Mouse (Mus musculus) hindbrain, postnatal 0 days (tissue): ENCODE measurements around the gene Snx32. TPM values are rescaled to one million over a fixed set of nuclear protein-coding genes. Genes with fewer than 3 reads are reported as not detected.

Experiments used
- ATAC-seq: fragments of 200-750 bp; cut with Nextera tagmentation; 2 replicates; pipeline ENCODE4 v1.8.0; 2017; ENCODE audit warnings: mild to moderate bottlenecking, moderate TSS enrichment, moderate library complexity
- DNase-seq: peaks from one replicate; pipeline ENCODE4 v3.0.0-alpha.2; 2015; ENCODE audit warnings: low spot score
- H3K27ac ChIP-seq: fragments of 300-500 bp; sonication (generic); 2 replicates; pipeline ENCODE4 v1.5.1; 2014; ENCODE audit warnings: mild to moderate bottlenecking
- H3K27me3 ChIP-seq: fragments of 300-500 bp; sonication (generic); 2 replicates; pipeline ENCODE4 v1.6.1; 2014; ENCODE audit warnings: low read length, mixed read lengths; ENCODE audit not compliant: insufficient read depth
- H3K36me3 ChIP-seq: fragments of 300-500 bp; sonication (generic); 2 replicates; pipeline ENCODE4 v1.6.1; 2014; ENCODE audit warnings: low read length, mixed read lengths; ENCODE audit not compliant: insufficient read depth
- H3K4me1 ChIP-seq: fragments of 300-500 bp; sonication (generic); 2 replicates; pipeline ENCODE4 v1.6.1; 2014; ENCODE audit warnings: antibody characterized with exemption, low read length, mixed read lengths; ENCODE audit not compliant: insufficient read depth
- H3K4me2 ChIP-seq: fragments of 300-500 bp; sonication (generic); 2 replicates; pipeline ENCODE4 v1.6.1; 2014; ENCODE audit warnings: low read depth, mild to moderate bottlenecking, low read length, moderate library complexity, mixed read lengths
- H3K4me3 ChIP-seq: fragments of 300-500 bp; sonication (generic); 2 replicates; pipeline ENCODE4 v1.5.1; 2014; ENCODE audit warnings: low read length
- H3K9ac ChIP-seq: fragments of 300-500 bp; sonication (generic); replicated peaks from 2 replicates; pipeline ENCODE4 v1.6.1; 2014; ENCODE audit warnings: mild to moderate bottlenecking, low read length, moderate library complexity, mixed read lengths
- H3K9me3 ChIP-seq: fragments of 300-500 bp; sonication (generic); 2 replicates; pipeline ENCODE4 v1.6.1; 2016; ENCODE audit warnings: low read length, mixed read lengths
- CTCF ChIP-seq: IDR thresholded peaks from 2 replicates; pipeline ENCODE4 v1.5.1; 2016; ENCODE audit warnings: antibody characterized with exemption, control low read depth, low read depth
- WGBS: fragments of 180-500 bp; shearing (Covaris S2); extraction: QIAGEN DNeasy Blood & Tissue Kit; methylation state at CpG from one replicate; pipeline ENCODE4 v1.1.7; 2014; 5-methylcytosine and 5-hydroxymethylcytosine counted together
- polyA plus RNA-seq: library from polyadenylated mRNA; unstranded; fragments of >200 nt; fragmentation: Nextera tagmentation; extraction: Ambion mirVana; gene quantifications from 2 replicates; pipeline ENCODE4 v1.2.1, GENCODE M21; 2015
- total RNA-seq: library from RNA; depleted of rRNA; stranded (reverse); fragments of >200 nt; gene quantifications from 2 replicates; pipeline ENCODE4 v1.2.3, GENCODE M21; 2014; rRNA removed

Gene Snx32
- total RNA-seq (78.0 and 79.0 TPM in 2 replicates), polyA plus RNA-seq (75.0 and 79.6 TPM in 2 replicates)

- Histone ChIP-seq H3K9me3 (no peaks in the 10 kb centered on the region), H3K36me3 (no peaks in the 10 kb centered on the region), H3K4me3 (peak within 1 kb of the TSS; percentile 53), H3K4me2 (peak within 1 kb of the TSS; percentile 80), H3K27ac (peak within 1 kb of the TSS; percentile 82), H3K9ac (peak within 1 kb of the TSS; percentile 70), H3K4me1 (peaks cover 16% of the 10 kb centered on the region), H3K27me3 (no peaks in the 10 kb centered on the region)
- 2% methylated on average over 47 of the region's 47 CpGs for WGBS
- TF ChIP-seq CTCF = peak; percentile 52
- DNase-seq = peak; percentile 99
- ATAC-seq = peak; percentile 99
These were observed at the start of gene Snx32 for GRCm38 (mm10) chr19:5510031-5511026. Gene Snx32, minus strand, starts transcription at chr19:5510538.

GRCm38 (mm10) chr19:5559631-5560456 lies 49.5 kb upstream of the Snx32 start:
- Histone ChIP-seq H3K27me3 (peaks cover 59% of the 10 kb centered on the region), H3K9ac (0 out of 2 replicates have a peak overlapping the region, but pooled peaks have one; percentile 38), H3K4me3 (peak overlapping the region; percentile 41), H3K9me3 (no peaks in the 10 kb centered on the region), H3K27ac (no peak overlapping the region), H3K36me3 (no peaks in the 10 kb centered on the region), H3K4me2 (peak overlapping the region; percentile 66), H3K4me1 (peaks cover 14% of the 10 kb centered on the region)
- no peak for ATAC-seq
- 1% methylated on average over 69 of the region's 69 CpGs for WGBS
- TF ChIP-seq CTCF = no peak
- DNase-seq = peak; percentile 6

GRCm38 (mm10) chr19:5559229-5559628 lies 48.9 kb upstream of the Snx32 start:
- Histone ChIP-seq H3K9ac (no peak overlapping the region), H3K27me3 (peaks cover 58% of the 10 kb centered on the region), H3K9me3 (no peaks in the 10 kb centered on the region), H3K36me3 (no peaks in the 10 kb centered on the region), H3K27ac (no peak overlapping the region), H3K4me1 (peaks cover 14% of the 10 kb centered on the region), H3K4me2 (no peak overlapping the region), H3K4me3 (peak overlapping the region; percentile 41; the same call in 1 of the 2 replicates)
- TF ChIP-seq CTCF = no peak
- ATAC-seq (no peak), DNase-seq (no peak)
- 24% methylated on average over 8 of the region's 8 CpGs for WGBS

- 62% methylated on average over 8 of the region's 8 CpGs for WGBS
- Histone ChIP-seq H3K36me3 (no peaks in the 10 kb centered on the region), H3K27me3 (peaks cover 53% of the 10 kb centered on the region), H3K4me2 (no peak overlapping the region), H3K9ac (no peak overlapping the region), H3K27ac (no peak overlapping the region), H3K4me1 (peaks cover 14% of the 10 kb centered on the region), H3K4me3 (no peak overlapping the region), H3K9me3 (no peaks in the 10 kb centered on the region)
- TF ChIP-seq CTCF = no peak
- DNase-seq = no peak
- ATAC-seq = no peak
These were observed 48.4 kb upstream of the Snx32 start for GRCm38 (mm10) chr19:5558770-5559169.

- Histone ChIP-seq H3K4me3 (no peak overlapping the region), H3K27me3 (peaks cover 52% of the 10 kb centered on the region), H3K4me2 (no peak overlapping the region), H3K4me1 (peaks cover 14% of the 10 kb centered on the region), H3K9me3 (no peaks in the 10 kb centered on the region), H3K36me3 (no peaks in the 10 kb centered on the region), H3K9ac (no peak overlapping the region), H3K27ac (no peak overlapping the region)
- ATAC-seq = no peak
- DNase-seq = no peak
- WGBS = 39% methylated on average over 7 of the region's 7 CpGs
- no peak for TF ChIP-seq CTCF
These were observed 47.8 kb upstream of the Snx32 start for GRCm38 (mm10) chr19:5558169-5558568.

GRCm38 (mm10) chr19:5554212-5554611 lies 43.9 kb upstream of the Snx32 start:
- Histone ChIP-seq H3K9me3 (no peaks in the 10 kb centered on the region), H3K4me3 (no peak overlapping the region), H3K36me3 (no peaks in the 10 kb centered on the region), H3K27ac (no peak overlapping the region), H3K4me2 (no peak overlapping the region), H3K4me1 (no peaks in the 10 kb centered on the region), H3K27me3 (peaks cover 21% of the 10 kb centered on the region), H3K9ac (no peak overlapping the region)
- 85% methylated on average over 14 of the region's 14 CpGs for WGBS
- DNase-seq (no peak), ATAC-seq (no peak)
- no peak for TF ChIP-seq CTCF
